Mouse (Mus musculus) forebrain, embryonic 14.5 days (tissue): ENCODE results near the gene Slc26a8. TPM values are rescaled to one million over a fixed set of nuclear protein-coding genes. Genes with fewer than 3 reads are reported as not detected.

Experiments used
- ATAC-seq: fragments of 200-750 bp; cut with Nextera tagmentation; 2 replicates; pipeline ENCODE4 v1.8.0; 2017; ENCODE audit warnings: mild to moderate bottlenecking, moderate library complexity
- DNase-seq: peaks from one replicate; pipeline ENCODE4 v3.0.0-alpha.2; 2015; ENCODE audit warnings: low spot score
- H3K27ac ChIP-seq: fragments of 300-500 bp; sonication (generic); 2 replicates; pipeline ENCODE4 v1.5.1; 2014; ENCODE audit warnings: low read depth, mild to moderate bottlenecking, control low read depth, low read length, moderate library complexity
- H3K27me3 ChIP-seq: fragments of 300-500 bp; sonication (generic); replicated peaks from 2 replicates; pipeline ENCODE4 v1.6.1; 2014; ENCODE audit warnings: low read length, control low read depth, mixed read lengths; ENCODE audit not compliant: control insufficient read depth, insufficient read depth
- H3K36me3 ChIP-seq: fragments of 300-500 bp; sonication (generic); 2 replicates; pipeline ENCODE4 v1.6.1; 2014; ENCODE audit warnings: low read length, control low read depth; ENCODE audit not compliant: control insufficient read depth, insufficient read depth
- H3K4me1 ChIP-seq: fragments of 300-500 bp; sonication (generic); 2 replicates; pipeline ENCODE4 v1.6.1; 2014; ENCODE audit warnings: antibody characterized with exemption, low read length, control low read depth; ENCODE audit not compliant: control insufficient read depth, insufficient read depth
- H3K4me2 ChIP-seq: fragments of 300-500 bp; sonication (generic); 2 replicates; pipeline ENCODE4 v1.6.1; 2014; ENCODE audit warnings: mild to moderate bottlenecking, control low read depth, low read length
- H3K4me3 ChIP-seq: fragments of 300-500 bp; sonication (generic); 2 replicates; pipeline ENCODE4 v1.5.1; 2014; ENCODE audit warnings: low read depth, low read length, control low read depth
- H3K9ac ChIP-seq: fragments of 300-500 bp; sonication (generic); 2 replicates; pipeline ENCODE4 v1.6.1; 2014; ENCODE audit warnings: mild to moderate bottlenecking, low read length, control low read depth, moderate library complexity
- H3K9me3 ChIP-seq: fragments of 300-500 bp; sonication (generic); replicated peaks from 2 replicates; pipeline ENCODE4 v1.6.1; 2016; ENCODE audit warnings: low read length, control low read depth, mixed read lengths; ENCODE audit not compliant: control insufficient read depth
- WGBS: fragments of 180-500 bp; shearing (Covaris S2); extraction: QIAGEN DNeasy Blood & Tissue Kit; methylation state at CpG from one replicate; pipeline ENCODE4 v1.1.7; 2014; 5-methylcytosine and 5-hydroxymethylcytosine counted together
- polyA plus RNA-seq: library from polyadenylated mRNA; unstranded; fragments of >200 nt; fragmentation: Nextera tagmentation; extraction: Ambion mirVana; gene quantifications from 2 replicates; pipeline ENCODE4 v1.2.1, GENCODE M21; 2014

Slc26a8 gene
- polyA plus RNA-seq, 1 experiment from 2014 or later, result 0.88 TPM

GRCm38 (mm10) chr17:28640113-28640512 is 49.9 kb downstream of the Slc26a8 start:
- Histone ChIP-seq H3K27me3 (no peaks in the 10 kb centered on the region), H3K4me3 (no peak overlapping the region), H3K4me2 (no peak overlapping the region), H3K9ac (no peak overlapping the region), H3K9me3 (no peaks in the 10 kb centered on the region), H3K36me3 (no peaks in the 10 kb centered on the region), H3K27ac (no peak overlapping the region), H3K4me1 (no peaks in the 10 kb centered on the region)
- no peak for DNase-seq
- 76% methylated on average over 3 of the region's 3 CpGs for WGBS
- ATAC-seq, result no peak

GRCm38 (mm10) chr17:28637711-28638690 is 52.0 kb downstream of the Slc26a8 start:
- Histone ChIP-seq H3K4me3 (no peak overlapping the region), H3K4me2 (no peak overlapping the region), H3K36me3 (no peaks in the 10 kb centered on the region), H3K27ac (no peak overlapping the region), H3K4me1 (no peaks in the 10 kb centered on the region), H3K27me3 (no peaks in the 10 kb centered on the region), H3K9ac (no peak overlapping the region), H3K9me3 (no peaks in the 10 kb centered on the region)
- peak; percentile 61 for DNase-seq
- 81% methylated on average over 7 of the region's 7 CpGs for WGBS
- no peak for ATAC-seq

- Histone ChIP-seq H3K4me3 (no peak overlapping the region), H3K9ac (no peak overlapping the region)
- no peak for ATAC-seq
Observed at GRCm38 (mm10) chr17:28635842-28636241, 54.2 kb downstream of the Slc26a8 start.

GRCm38 (mm10) chr17:28629125-28629524 is 60.9 kb downstream of the Slc26a8 start:
- no peaks in the 10 kb centered on the region for H3K4me1 ChIP-seq
- DNase-seq (no peak), ATAC-seq (no peak)
- no peaks in the 10 kb centered on the region for H3K9me3 ChIP-seq
- H3K4me2 ChIP-seq, result no peak overlapping the region
- no peak overlapping the region for H3K4me3 ChIP-seq
- no peaks in the 10 kb centered on the region for H3K36me3 ChIP-seq
- H3K27me3 ChIP-seq, result no peaks in the 10 kb centered on the region
- H3K9ac ChIP-seq, result no peak overlapping the region
- WGBS, result 47% methylated on average over 3 of the region's 3 CpGs
- no peak overlapping the region for H3K27ac ChIP-seq

More at GRCm38 (mm10) chr17:28635842-28636241, 54.2 kb downstream of the Slc26a8 start:
- no peak overlapping the region for H3K4me2 ChIP-seq
- H3K9me3 ChIP-seq, result no peaks in the 10 kb centered on the region
- WGBS, result 84% methylated on average over 5 of the region's 5 CpGs
- H3K36me3 ChIP-seq, result no peaks in the 10 kb centered on the region
- no peak for DNase-seq
- H3K4me1 ChIP-seq, result no peaks in the 10 kb centered on the region
- H3K27ac ChIP-seq, result no peak overlapping the region
- H3K27me3 ChIP-seq, result no peaks in the 10 kb centered on the region

- H3K4me3 ChIP-seq, result no peak overlapping the region
- no peaks in the 10 kb centered on the region for H3K4me1 ChIP-seq
- H3K9me3 ChIP-seq, result no peaks in the 10 kb centered on the region
- DNase-seq (no peak), ATAC-seq (no peak)
- no peak overlapping the region for H3K4me2 ChIP-seq
- no peaks in the 10 kb centered on the region for H3K27me3 ChIP-seq
- H3K27ac ChIP-seq, result no peak overlapping the region
- H3K36me3 ChIP-seq, result no peaks in the 10 kb centered on the region
- H3K9ac ChIP-seq, result no peak overlapping the region
- WGBS, result 69% methylated on average over 10 of the region's 10 CpGs
Observed at GRCm38 (mm10) chr17:28628248-28629124, 61.5 kb downstream of the Slc26a8 start.

GRCm38 (mm10) chr17:28626937-28627336 is 63.1 kb downstream of the Slc26a8 start:
- Histone ChIP-seq H3K27me3 (no peaks in the 10 kb centered on the region), H3K9ac (no peak overlapping the region), H3K36me3 (no peaks in the 10 kb centered on the region), H3K9me3 (no peaks in the 10 kb centered on the region), H3K4me2 (no peak overlapping the region), H3K27ac (no peak overlapping the region), H3K4me3 (no peak overlapping the region), H3K4me1 (no peaks in the 10 kb centered on the region)
- 92% methylated on average over 2 of the region's 2 CpGs for WGBS
- ATAC-seq (no peak), DNase-seq (no peak)

GRCm38 (mm10) chr17:28625327-28625726 is 64.7 kb downstream of the Slc26a8 start:
- ATAC-seq (no peak), DNase-seq (no peak)
- Histone ChIP-seq H3K4me3 (no peak overlapping the region), H3K4me1 (peaks cover 10% of the 10 kb centered on the region), H3K27ac (no peak overlapping the region), H3K4me2 (no peak overlapping the region), H3K27me3 (no peaks in the 10 kb centered on the region), H3K9ac (no peak overlapping the region), H3K9me3 (no peaks in the 10 kb centered on the region), H3K36me3 (peaks cover 4% of the 10 kb centered on the region; the same call in 1 of the 2 replicates)
- WGBS, result 94% methylated on average over 15 of the region's 15 CpGs

- no peak for ATAC-seq
- no peak for DNase-seq
- WGBS, result 81% methylated on average over 2 of the region's 2 CpGs
Observed at GRCm38 (mm10) chr17:28624841-28625240, 65.2 kb downstream of the Slc26a8 start.

More at GRCm38 (mm10) chr17:28624841-28625240, 65.2 kb downstream of the Slc26a8 start:
- no peak overlapping the region for H3K4me2 ChIP-seq
- no peaks in the 10 kb centered on the region for H3K27me3 ChIP-seq
- H3K9me3 ChIP-seq, result no peaks in the 10 kb centered on the region
- H3K4me1 ChIP-seq, result peaks cover 13% of the 10 kb centered on the region
- H3K4me3 ChIP-seq, result no peak overlapping the region
- no peak overlapping the region for H3K9ac ChIP-seq
- H3K36me3 ChIP-seq, result peaks cover 8% of the 10 kb centered on the region
- H3K27ac ChIP-seq, result no peak overlapping the region
